Mouse (Mus musculus) liver, embryonic 16.5 days (tissue): ENCODE data around the gene Tshb. TPM values are rescaled to one million over a fixed set of nuclear protein-coding genes. Genes with fewer than 3 reads are reported as not detected.

Experiments used
- ATAC-seq: fragments of 200-750 bp; cut with Nextera tagmentation; 2 replicates; pipeline ENCODE4 v1.8.0; 2017; ENCODE audit warnings: low read depth, mild to moderate bottlenecking, moderate number of reproducible peaks, moderate library complexity
- H3K27ac ChIP-seq: fragments of 300-500 bp; sonication (generic); 2 replicates; pipeline ENCODE4 v1.5.1; 2014; ENCODE audit warnings: mild to moderate bottlenecking, low read length
- H3K27me3 ChIP-seq: fragments of 300-500 bp; sonication (generic); 2 replicates; pipeline ENCODE4 v1.6.1; 2014; ENCODE audit warnings: low read depth, low read length, mixed read lengths; ENCODE audit not compliant: control insufficient read depth, insufficient read depth
- H3K36me3 ChIP-seq: fragments of 300-500 bp; sonication (generic); 2 replicates; pipeline ENCODE4 v1.6.1; 2014; ENCODE audit warnings: mild to moderate bottlenecking; ENCODE audit not compliant: control insufficient read depth, insufficient read depth
- H3K4me1 ChIP-seq: fragments of 300-500 bp; sonication (generic); 2 replicates; pipeline ENCODE4 v1.6.1; 2014; ENCODE audit warnings: low read depth, low read length, mixed read lengths; ENCODE audit not compliant: control insufficient read depth
- H3K4me2 ChIP-seq: fragments of 300-500 bp; sonication (generic); 2 replicates; pipeline ENCODE4 v1.6.1; 2014; ENCODE audit warnings: low read depth, low read length, mixed read lengths
- H3K4me3 ChIP-seq: fragments of 300-500 bp; sonication (generic); 2 replicates; pipeline ENCODE4 v1.5.1; 2014; ENCODE audit warnings: low read depth, mild to moderate bottlenecking, low read length
- H3K9ac ChIP-seq: fragments of 300-500 bp; sonication (generic); 2 replicates; pipeline ENCODE4 v1.6.1; 2014; ENCODE audit warnings: low read depth, low read length
- H3K9me3 ChIP-seq: fragments of 300-500 bp; sonication (generic); replicated peaks from 2 replicates; pipeline ENCODE4 v1.6.1; 2016; ENCODE audit warnings: low read length; ENCODE audit not compliant: control insufficient read depth
- WGBS: fragments of 180-500 bp; shearing (Covaris S2); extraction: QIAGEN DNeasy Blood & Tissue Kit; methylation state at CpG from one replicate; pipeline ENCODE4 v1.1.7; 2014; ENCODE audit not compliant: insufficient replicate concordance; 5-methylcytosine and 5-hydroxymethylcytosine counted together
- polyA plus RNA-seq: library from polyadenylated mRNA; unstranded; fragments of >200 nt; fragmentation: Nextera tagmentation; extraction: Ambion mirVana; gene quantifications from 2 replicates; pipeline ENCODE4 v1.2.1, GENCODE M21; 2015

The Tshb gene
- polyA plus RNA-seq, 1 experiment from 2014 or later: not detected

- WGBS: 4% methylated on average over 49 of the region's 54 CpGs
- Histone ChIP-seq H3K27ac (no peak within 1 kb of the TSS), H3K9ac (peak within 1 kb of the TSS; percentile 36; the same call in 1 of the 2 replicates), H3K27me3 (peaks cover 21% of the 10 kb centered on the region), H3K4me2 (peak within 1 kb of the TSS; percentile 79), H3K9me3 (no peaks in the 10 kb centered on the region), H3K36me3 (no peaks in the 10 kb centered on the region), H3K4me1 (no peaks in the 10 kb centered on the region; the same call in 1 of the 2 replicates), H3K4me3 (peak within 1 kb of the TSS; percentile 64)
- ATAC-seq: peak; percentile 62
Measured at GRCm38 (mm10) chr3:102734313-102735030, 48.0 kb downstream of the Tshb start, which contains the start of gene Tspan2. TSS of gene Tspan2 (plus strand) at chr3:102734529.

- Histone ChIP-seq H3K9me3 (no peaks in the 10 kb centered on the region), H3K36me3 (no peaks in the 10 kb centered on the region), H3K27me3 (peaks cover 21% of the 10 kb centered on the region), H3K4me2 (peak overlapping the region; percentile 79; the same call in 1 of the 2 replicates), H3K9ac (no peak overlapping the region), H3K4me3 (no peak overlapping the region), H3K4me1 (no peaks in the 10 kb centered on the region; the same call in 1 of the 2 replicates), H3K27ac (no peak overlapping the region)
- no peak for ATAC-seq
- 50% methylated on average over 6 of the region's 6 CpGs for WGBS
Measured at GRCm38 (mm10) chr3:102733936-102734312, 48.6 kb downstream of the Tshb start.

- Histone ChIP-seq H3K4me3 (no peak overlapping the region), H3K4me1 (no peaks in the 10 kb centered on the region; the same call in 1 of the 2 replicates), H3K4me2 (no peak overlapping the region), H3K36me3 (no peaks in the 10 kb centered on the region), H3K27me3 (peaks cover 21% of the 10 kb centered on the region), H3K27ac (no peak overlapping the region), H3K9ac (no peak overlapping the region), H3K9me3 (no peaks in the 10 kb centered on the region)
- WGBS: 66% methylated on average over 3 of the region's 3 CpGs
- ATAC-seq: no peak
Measured at GRCm38 (mm10) chr3:102733050-102733449, 49.5 kb downstream of the Tshb start.

GRCm38 (mm10) chr3:102732619-102733018 is 49.9 kb downstream of the Tshb start:
- no peak overlapping the region for H3K9ac ChIP-seq
- H3K4me2 ChIP-seq: no peak overlapping the region
- H3K27me3 ChIP-seq: peaks cover 21% of the 10 kb centered on the region
- H3K4me3 ChIP-seq: no peak overlapping the region
- no peaks in the 10 kb centered on the region for H3K36me3 ChIP-seq
- no peaks in the 10 kb centered on the region; the same call in 1 of the 2 replicates for H3K4me1 ChIP-seq
- WGBS: 10% methylated on average over 4 of the region's 4 CpGs
- ATAC-seq: no peak
- no peak overlapping the region for H3K27ac ChIP-seq
- no peaks in the 10 kb centered on the region for H3K9me3 ChIP-seq

DNA sequence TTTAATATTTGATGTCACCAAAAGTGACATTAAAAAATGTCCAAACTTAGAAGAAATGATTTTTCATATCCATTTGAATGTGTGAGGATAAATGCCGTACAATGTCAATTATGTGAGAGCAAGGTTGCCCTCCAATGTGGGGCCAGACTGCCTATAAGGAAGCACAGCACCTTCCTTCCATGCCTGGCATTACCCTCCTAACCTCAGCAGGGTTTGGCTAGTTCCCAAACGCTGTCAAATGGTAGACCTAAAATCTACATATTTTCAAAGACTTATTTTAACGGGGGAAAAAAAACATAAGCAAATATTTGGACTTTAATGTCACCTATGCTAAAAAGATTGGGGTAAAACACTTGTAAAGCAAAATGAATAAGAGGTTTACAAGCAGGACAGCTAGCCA is 51.4 kb downstream of the Tshb start:
- no peak overlapping the region for H3K4me2 ChIP-seq
- H3K9ac ChIP-seq: no peak overlapping the region
- H3K27me3 ChIP-seq: peaks cover 18% of the 10 kb centered on the region
- no peaks in the 10 kb centered on the region for H3K9me3 ChIP-seq
- H3K4me3 ChIP-seq: no peak overlapping the region
- no peak for ATAC-seq
- 52% methylated on average over 3 of the region's 3 CpGs for WGBS
- H3K27ac ChIP-seq: no peak overlapping the region
- H3K4me1 ChIP-seq: no peaks in the 10 kb centered on the region; the same call in 1 of the 2 replicates
- no peaks in the 10 kb centered on the region for H3K36me3 ChIP-seq

DNA sequence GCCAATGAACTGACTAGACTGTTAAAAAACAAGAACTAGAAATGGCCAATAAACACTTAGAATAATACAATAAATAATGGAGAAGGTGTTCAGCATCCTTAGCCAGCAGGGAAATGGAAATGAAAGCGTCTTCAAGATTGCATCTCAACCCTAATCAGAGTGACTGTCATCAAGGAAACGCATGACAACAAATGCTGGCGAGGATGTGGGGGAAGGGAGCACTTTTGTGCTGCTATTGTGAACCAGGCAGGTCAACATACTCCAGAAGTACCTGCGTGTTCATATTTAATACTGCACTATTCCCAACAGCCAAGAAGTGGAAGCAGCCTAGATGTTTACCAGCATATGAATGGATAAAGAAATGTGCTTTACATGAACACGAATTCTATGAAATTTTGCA is 53.1 kb downstream of the Tshb start:
- ATAC-seq: no peak
- Histone ChIP-seq H3K27ac (no peak overlapping the region), H3K4me2 (no peak overlapping the region), H3K9me3 (no peaks in the 10 kb centered on the region), H3K9ac (no peak overlapping the region), H3K4me1 (no peaks in the 10 kb centered on the region; the same call in 1 of the 2 replicates), H3K36me3 (no peaks in the 10 kb centered on the region), H3K4me3 (no peak overlapping the region), H3K27me3 (peaks cover 3% of the 10 kb centered on the region)
- WGBS: 32% methylated on average over 5 of the region's 5 CpGs

Other genes starting within 250 kb of the Tshb start
- gene Tspan2, start 48.2 kb downstream of the Tshb start, polyA plus RNA-seq: 2.1 and 2.5 TPM in 2 replicates
- not detected in 2 replicates for gene Sycp1, start 153.4 kb upstream of the Tshb start, polyA plus RNA-seq
- gene Nr1h5, start 181.4 kb upstream of the Tshb start, polyA plus RNA-seq: 2.4 and 3.0 TPM in 2 replicates
- 13.9 TPM in 2 replicates for gene Sike1, start 213.0 kb upstream of the Tshb start, polyA plus RNA-seq
- gene Csde1, start 237.7 kb upstream of the Tshb start, polyA plus RNA-seq: 97.8 and 110 TPM in 2 replicates